Mouse (Mus musculus): ENCODE measurements around the gene Arg2.

The Arg2 gene

GRCm38 (mm10) chr12:79130299-79131177 is at the start of gene Arg2:
Gene Arg2, plus strand, starts transcription at chr12:79130777.
- no peak for DNase-seq (ENCODE audit: extremely low read depth, insufficient read length, low spot score)

- DNase-seq (ENCODE audit: extremely low read depth, insufficient read length, low spot score), result peak; percentile 82
Observed at GRCm38 (mm10) chr12:79089182-79089812, 41.3 kb upstream of the Arg2 start, which contains the start of gene Pigh. Gene Pigh, minus strand, starts transcription at chr12:79089651.

GRCm38 (mm10) chr12:79092569-79092968 is 38.0 kb upstream of the Arg2 start:
- DNase-seq (ENCODE audit: extremely low read depth, insufficient read length, low spot score), result peak; percentile 14

GRCm38 (mm10) chr12:79097106-79097752 is 33.3 kb upstream of the Arg2 start:
- DNase-seq (ENCODE audit: extremely low read depth, insufficient read length, low spot score), result no peak

DNA sequence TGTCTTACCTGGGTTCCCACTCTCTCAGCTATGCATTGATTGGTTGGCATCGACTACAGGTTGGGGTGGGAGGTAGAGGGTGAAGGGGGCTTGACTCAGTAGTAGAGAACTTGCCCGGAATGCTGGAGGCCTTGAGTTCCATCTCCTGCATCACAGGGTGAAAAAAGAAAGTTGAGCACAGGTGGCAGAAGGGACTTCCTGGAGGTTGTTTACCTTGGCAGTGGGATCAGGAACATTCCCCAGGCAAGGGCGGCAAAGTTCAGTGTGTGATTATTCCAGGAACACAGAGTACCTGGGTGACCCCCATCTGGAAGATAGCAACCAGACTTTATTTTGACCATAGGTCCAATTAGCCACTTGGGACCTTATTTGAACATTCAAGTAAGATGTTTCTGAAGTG is 26.8 kb upstream of the Arg2 start:
- no peak for DNase-seq (ENCODE audit: extremely low read depth, insufficient read length, low spot score)

- no peak for DNase-seq (ENCODE audit: extremely low read depth, insufficient read length, low spot score)
Observed at GRCm38 (mm10) chr12:79104544-79104943, 26.0 kb upstream of the Arg2 start.

- DNase-seq (ENCODE audit: extremely low read depth, insufficient read length, low spot score), result no peak
Observed at GRCm38 (mm10) chr12:79105312-79105711, 25.3 kb upstream of the Arg2 start.

GRCm38 (mm10) chr12:79118991-79119390 is 11.6 kb upstream of the Arg2 start:
- no peak for DNase-seq (ENCODE audit: extremely low read depth, insufficient read length, low spot score)

DNA sequence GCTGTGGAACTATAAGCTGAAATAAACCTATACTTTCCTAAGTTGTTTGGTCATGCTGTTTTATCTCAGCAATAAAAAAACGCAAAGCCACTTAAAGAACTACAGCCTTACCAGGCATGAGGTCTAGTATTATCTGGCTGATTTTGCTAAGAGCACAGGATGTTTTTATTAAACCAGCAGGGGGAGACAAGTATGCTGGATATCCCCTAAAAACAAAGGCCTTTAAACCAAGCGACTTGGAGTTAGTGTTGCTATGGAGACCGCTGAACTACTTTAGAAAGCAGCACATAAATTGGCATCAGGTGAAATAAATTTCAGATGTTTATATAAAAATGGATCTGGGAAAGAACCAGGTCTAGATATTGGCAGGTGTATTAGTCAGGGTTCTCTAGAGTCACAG is 7.8 kb upstream of the Arg2 start:
- no peak for DNase-seq (ENCODE audit: extremely low read depth, insufficient read length, low spot score)

DNA sequence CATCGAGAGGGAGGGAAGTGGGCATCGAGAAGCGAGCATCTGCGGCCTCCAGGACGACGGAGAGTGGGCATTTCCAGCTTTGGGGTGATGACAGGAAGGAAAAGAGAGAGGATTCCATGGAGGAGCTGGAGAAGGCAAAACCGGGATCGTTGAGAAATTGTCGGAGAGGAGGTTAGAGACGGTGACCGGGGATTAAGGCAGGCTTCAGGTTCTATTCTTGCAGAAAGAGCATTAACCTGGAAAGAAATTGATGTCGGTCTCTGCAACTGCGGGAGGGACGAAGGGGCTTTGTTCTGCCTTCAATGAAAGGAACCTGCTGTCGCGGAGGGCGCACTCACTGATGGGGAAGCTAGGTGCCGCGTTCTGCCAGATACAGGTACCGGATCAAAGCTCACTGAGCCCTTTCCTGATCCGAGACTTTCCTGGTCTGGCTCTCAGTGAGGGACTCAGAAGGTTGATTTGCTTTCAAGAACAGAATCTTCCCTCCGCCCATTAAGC is 650 bp downstream of the Arg2 start:
- no peak for DNase-seq (ENCODE audit: extremely low read depth, insufficient read length, low spot score)

GRCm38 (mm10) chr12:79131706-79132460 is 1.3 kb downstream of the Arg2 start:
- DNase-seq (ENCODE audit: extremely low read depth, insufficient read length, low spot score), result peak; percentile 26

DNA sequence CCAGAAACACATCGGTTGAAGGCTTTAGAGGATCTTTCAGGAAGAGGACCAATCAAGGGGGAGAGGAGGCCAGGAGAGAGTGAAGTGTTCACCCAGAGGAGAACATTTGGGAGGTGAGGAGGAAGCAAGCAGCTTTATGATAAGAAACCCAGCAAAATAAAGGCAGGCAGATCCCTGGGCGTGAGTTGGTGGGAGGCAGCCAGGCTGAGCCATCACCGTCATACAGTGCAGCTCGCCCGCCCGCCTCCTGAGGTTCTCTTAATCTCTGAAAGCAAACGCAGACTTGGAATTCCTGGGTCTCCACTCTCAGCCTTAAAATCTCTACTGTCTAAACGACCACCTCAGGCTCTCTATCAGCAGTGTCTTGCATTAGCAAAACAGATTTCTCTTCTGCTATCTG is 4.1 kb downstream of the Arg2 start:
- DNase-seq (ENCODE audit: extremely low read depth, insufficient read length, low spot score), result no peak

DNA sequence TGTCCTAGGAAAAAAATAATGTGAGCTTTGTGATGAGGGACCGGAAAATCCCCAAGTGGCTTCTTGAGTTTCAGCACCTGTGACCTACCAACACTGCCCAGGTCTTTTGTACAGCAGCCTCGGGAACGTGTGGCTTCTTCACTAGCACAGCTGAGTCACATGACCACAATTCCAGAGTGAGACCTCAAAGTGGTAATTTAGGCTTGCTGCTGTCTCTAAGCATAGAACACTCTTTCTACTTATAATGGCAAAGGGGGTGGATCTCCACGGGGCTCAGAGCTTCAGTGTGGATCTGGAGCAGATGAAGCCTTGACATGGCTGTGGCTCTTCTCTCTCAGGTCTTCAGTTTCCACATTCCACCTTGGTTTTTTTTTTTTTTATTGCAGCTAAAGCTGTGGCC is 4.5 kb downstream of the Arg2 start:
- no peak for DNase-seq (ENCODE audit: extremely low read depth, insufficient read length, low spot score)

- DNase-seq (ENCODE audit: extremely low read depth, insufficient read length, low spot score), result no peak
Observed at GRCm38 (mm10) chr12:79136949-79137348, 6.4 kb downstream of the Arg2 start.

- DNase-seq (ENCODE audit: extremely low read depth, insufficient read length, low spot score), result no peak
Observed at GRCm38 (mm10) chr12:79138999-79139398, 8.4 kb downstream of the Arg2 start.

- DNase-seq (ENCODE audit: extremely low read depth, insufficient read length, low spot score), result no peak
Observed at GRCm38 (mm10) chr12:79139417-79139816, 8.8 kb downstream of the Arg2 start.

DNA sequence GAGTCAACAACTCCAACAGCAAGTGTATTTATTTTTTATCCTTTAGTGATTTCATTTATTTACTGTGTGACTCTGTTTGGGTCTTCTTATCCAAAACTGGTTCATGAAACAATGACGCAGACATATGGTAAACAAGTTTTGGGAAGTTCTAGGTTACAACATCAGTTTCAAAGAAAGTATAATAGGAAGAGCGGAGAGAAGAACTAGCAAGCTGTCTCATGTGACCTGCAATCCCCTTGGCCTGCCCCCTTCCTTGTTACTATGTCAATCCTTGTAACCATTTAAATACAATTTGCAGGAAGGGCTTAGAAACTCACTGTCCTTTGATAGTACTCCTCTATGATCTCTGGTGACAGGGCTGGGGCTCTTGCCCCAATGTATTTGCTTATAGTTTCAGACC is 10.2 kb downstream of the Arg2 start:
- DNase-seq (ENCODE audit: extremely low read depth, insufficient read length, low spot score), result no peak

DNA sequence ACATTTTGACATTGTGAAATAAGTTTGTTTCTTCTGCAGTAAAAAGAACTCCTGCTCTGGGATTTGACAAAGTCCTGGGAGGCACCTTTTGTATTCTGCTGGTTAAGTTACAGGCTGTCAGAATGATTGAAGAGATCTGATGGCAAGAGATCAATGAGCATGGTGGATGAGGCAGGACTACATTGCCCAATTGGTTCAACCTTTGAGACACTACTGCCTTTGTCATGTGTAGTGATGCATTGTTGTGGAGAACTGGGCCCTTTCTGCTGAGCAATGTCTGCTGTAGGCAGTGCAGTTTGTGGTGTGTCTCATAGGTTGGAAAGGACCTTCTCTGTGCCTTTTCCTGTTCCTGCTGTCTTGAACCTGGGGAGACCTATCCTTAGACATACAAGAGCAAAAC is 10.8 kb downstream of the Arg2 start:
- no peak for DNase-seq (ENCODE audit: extremely low read depth, insufficient read length, low spot score)

GRCm38 (mm10) chr12:79149653-79150052 is 19.1 kb downstream of the Arg2 start:
- DNase-seq (ENCODE audit: extremely low read depth, insufficient read length, low spot score), result no peak

GRCm38 (mm10) chr12:79162876-79163275 is 32.3 kb downstream of the Arg2 start:
- no peak for DNase-seq (ENCODE audit: extremely low read depth, insufficient read length, low spot score)

DNA sequence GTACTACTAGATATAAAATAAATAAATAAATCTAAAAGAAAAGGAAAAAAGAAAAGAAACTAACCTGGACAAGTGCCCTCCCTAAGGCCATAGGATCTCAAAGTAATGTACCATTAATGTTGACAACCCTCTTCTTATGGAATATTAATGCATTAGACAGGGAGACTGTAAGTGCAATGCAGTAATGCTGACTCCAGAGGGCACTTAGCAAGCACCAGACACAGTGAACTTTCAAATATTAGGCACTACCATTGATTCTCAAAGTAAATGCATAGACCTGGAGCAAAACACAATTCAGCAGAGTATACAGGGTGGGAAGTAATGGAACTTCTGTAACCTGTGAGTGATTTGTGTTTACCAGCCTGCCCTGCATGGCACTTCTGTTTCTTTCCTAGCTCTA is 38.6 kb downstream of the Arg2 start:
- DNase-seq (ENCODE audit: extremely low read depth, insufficient read length, low spot score), result no peak

Measured in 3134 (cell line).